Mouse (Mus musculus): ENCODE measurements around the gene Rnf216. TPM values are rescaled to one million over a fixed set of nuclear protein-coding genes. Genes with fewer than 3 reads are reported as not detected.

Gene Rnf216
- total RNA-seq (2014; rRNA removed): 35.2 and 41.0 TPM in 2 replicates
- polyA plus RNA-seq (2015; fragmentation: Nextera tagmentation; extraction: Ambion mirVana): 25.9 and 29.3 TPM in 2 replicates

DNA sequence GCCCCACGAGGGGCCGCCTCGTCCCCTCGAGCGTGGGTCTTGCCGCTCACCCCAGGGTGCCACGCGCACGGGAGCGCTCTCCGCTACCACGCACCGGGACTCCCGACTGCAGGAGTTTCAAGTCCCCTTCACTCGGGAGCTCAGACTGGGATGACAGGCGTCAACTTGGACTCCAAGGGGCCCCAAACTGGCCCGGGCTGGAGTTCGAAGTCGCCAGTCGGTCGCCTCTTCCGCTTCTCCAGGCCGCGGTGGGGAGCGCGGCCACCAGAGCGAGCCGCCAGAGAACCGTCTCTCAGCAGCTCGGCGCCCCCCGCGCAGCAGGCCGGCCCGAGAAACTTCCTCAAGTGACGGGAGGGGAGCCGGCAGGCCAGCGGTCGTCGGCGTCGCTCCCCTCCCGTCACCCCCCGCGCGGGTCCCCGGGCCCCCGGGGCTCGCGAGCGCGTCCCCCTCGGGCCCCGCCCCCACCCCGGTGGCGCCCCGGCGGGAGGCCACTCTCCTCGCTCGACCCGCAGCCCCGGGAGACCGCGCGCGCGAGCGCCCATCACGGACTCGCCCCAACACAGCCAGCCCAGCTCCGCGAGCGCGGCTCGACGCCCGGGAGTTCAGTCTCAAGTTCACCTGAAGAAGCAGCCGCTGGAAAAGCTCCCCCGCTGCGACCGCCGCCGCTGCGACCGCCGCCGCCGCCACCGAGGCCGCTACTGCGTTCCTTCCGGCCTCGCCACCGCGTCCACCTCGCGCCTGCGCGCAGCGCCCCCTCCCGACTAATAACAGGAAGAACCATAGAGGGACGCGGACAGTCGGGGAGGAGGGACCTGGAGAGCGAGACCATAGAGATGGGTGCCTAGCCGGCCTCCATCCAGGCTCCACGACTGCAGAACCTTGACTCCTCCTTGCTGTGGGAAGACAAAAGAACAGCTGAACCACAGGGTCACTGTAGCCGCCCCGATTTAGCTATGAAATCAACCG is at the start of gene Rnf216:
Gene Rnf216, minus strand, starts transcription at position 714 of the 966 bp plus-strand sequence.
- peak within 1 kb of the TSS; percentile 66 for H3K9ac ChIP-seq
- H3K9me3 ChIP-seq (ENCODE audit: low read length): no peaks in the 10 kb centered on the region

DNA sequence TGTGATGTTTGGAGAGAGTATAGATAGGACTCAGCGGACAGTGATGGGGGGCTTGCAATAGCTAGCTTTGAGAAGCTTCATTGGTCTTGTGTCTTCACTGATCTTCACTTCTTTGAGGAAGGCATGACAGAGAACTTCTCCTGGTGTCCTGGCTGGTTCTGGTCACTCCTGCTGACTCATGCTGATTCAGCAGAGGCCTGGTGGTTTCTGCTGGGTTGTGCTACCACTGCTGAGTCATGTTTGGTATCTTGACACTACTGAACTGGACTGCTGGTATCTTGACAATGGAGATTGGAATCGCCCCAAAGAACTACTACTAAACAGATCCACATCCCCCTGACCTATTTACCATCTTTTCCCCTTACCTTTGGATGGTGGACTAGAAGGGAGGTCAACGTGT is 42.7 kb upstream of the Rnf216 start:
- 82% methylated on average over 3 of the region's 3 CpGs for WGBS
- no peak overlapping the region for H3K4me3 ChIP-seq (ENCODE audit: low read depth, low read length)
- no peaks in the 10 kb centered on the region for H3K9me3 ChIP-seq (ENCODE audit: low read length)

More for the DNA sequence above, at the start of gene Rnf216:
- ATAC-seq (peak; percentile 99), DNase-seq (peak; percentile 96)
- no peaks in the 10 kb centered on the region for H3K27me3 ChIP-seq (ENCODE audit: insufficient read depth, low read length)
- peak within 1 kb of the TSS; percentile 99 for H3K4me3 ChIP-seq (ENCODE audit: low read depth, low read length)
- TF ChIP-seq CTCF (IDR thresholded peaks at IDR 0.05; ENCODE audit: low read depth): peak; percentile 90
- no peaks in the 10 kb centered on the region for H3K4me1 ChIP-seq (ENCODE audit: insufficient read depth)
- H3K36me3 ChIP-seq (ENCODE audit: insufficient read depth): 0 out of 2 replicates have a peak, but pooled peaks cover 4% of the 10 kb centered on the region
- H3K27ac ChIP-seq (ENCODE audit: low read depth, low read length): peak within 1 kb of the TSS; percentile 79
- H3K4me2 ChIP-seq (ENCODE audit: low read depth): peak within 1 kb of the TSS; percentile 88
- 4% methylated on average over 107 of the region's 110 CpGs for whole genome bisulfite sequencing

DNA sequence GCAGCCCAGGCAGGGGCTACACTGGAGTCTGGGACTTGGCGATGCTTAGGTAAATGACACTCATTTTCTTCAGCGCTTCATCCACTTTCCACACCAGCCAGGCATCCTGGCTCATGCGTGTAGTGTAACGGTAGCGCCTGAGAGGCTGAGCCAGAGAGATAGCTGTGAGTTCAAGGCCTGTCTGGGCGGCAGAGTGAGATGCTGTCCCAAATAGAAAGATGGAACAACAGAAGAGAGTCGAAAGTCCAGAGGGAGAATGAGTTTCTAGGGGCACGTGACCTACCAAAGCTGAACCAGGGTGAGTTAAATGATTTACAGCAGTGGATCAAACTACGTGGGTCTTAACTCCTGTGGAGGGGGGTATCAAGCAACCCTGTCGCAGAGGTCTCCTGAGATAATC is 41.0 kb upstream of the Rnf216 start:
- 0 out of 2 replicates have a peak, but pooled peaks cover 6% of the 10 kb centered on the region for H3K27me3 ChIP-seq (ENCODE audit: insufficient read depth, low read length)
- WGBS: 94% methylated on average over 10 of the region's 10 CpGs
- TF ChIP-seq CTCF (IDR thresholded peaks at IDR 0.05; ENCODE audit: low read depth): no peak

More for the DNA sequence above, 42.7 kb upstream of the Rnf216 start:
- Histone ChIP-seq H3K4me2 (ENCODE audit: low read depth) (no peak overlapping the region), H3K27ac (ENCODE audit: low read depth, low read length) (no peak overlapping the region), H3K9ac (no peak overlapping the region), H3K4me1 (ENCODE audit: insufficient read depth) (no peaks in the 10 kb centered on the region), H3K36me3 (ENCODE audit: insufficient read depth) (no peaks in the 10 kb centered on the region), H3K27me3 (ENCODE audit: insufficient read depth, low read length) (0 out of 2 replicates have a peak, but pooled peaks cover 6% of the 10 kb centered on the region)
- ATAC-seq (no peak), DNase-seq (no peak)
- no peak for TF ChIP-seq CTCF (IDR thresholded peaks at IDR 0.05; ENCODE audit: low read depth)

GRCm38 (mm10) chr5:143150044-143150443 is 37.2 kb upstream of the Rnf216 start:
- no peaks in the 10 kb centered on the region for H3K36me3 ChIP-seq (ENCODE audit: insufficient read depth)
- TF ChIP-seq CTCF (IDR thresholded peaks at IDR 0.05; ENCODE audit: low read depth): no peak
- ATAC-seq: no peak
- no peak overlapping the region for H3K27ac ChIP-seq (ENCODE audit: low read depth, low read length)
- H3K9me3 ChIP-seq (ENCODE audit: low read length): no peaks in the 10 kb centered on the region
- H3K27me3 ChIP-seq (ENCODE audit: insufficient read depth, low read length): no peaks in the 10 kb centered on the region
- no peaks in the 10 kb centered on the region for H3K4me1 ChIP-seq (ENCODE audit: insufficient read depth)
- no peak overlapping the region for H3K4me2 ChIP-seq (ENCODE audit: low read depth)
- H3K9ac ChIP-seq: no peak overlapping the region
- 84% methylated on average over 2 of the region's 2 CpGs for whole genome bisulfite sequencing
- no peak for DNase-seq
- H3K4me3 ChIP-seq (ENCODE audit: low read depth, low read length): no peak overlapping the region

More for the DNA sequence above, 41.0 kb upstream of the Rnf216 start:
- Histone ChIP-seq H3K4me2 (ENCODE audit: low read depth) (no peak overlapping the region), H3K36me3 (ENCODE audit: insufficient read depth) (no peaks in the 10 kb centered on the region), H3K9ac (no peak overlapping the region), H3K4me3 (ENCODE audit: low read depth, low read length) (no peak overlapping the region), H3K4me1 (ENCODE audit: insufficient read depth) (no peaks in the 10 kb centered on the region), H3K27ac (ENCODE audit: low read depth, low read length) (no peak overlapping the region), H3K9me3 (ENCODE audit: low read length) (no peaks in the 10 kb centered on the region)
- DNase-seq: no peak
- no peak for ATAC-seq

- Histone ChIP-seq H3K4me2 (ENCODE audit: low read depth) (no peak overlapping the region), H3K9ac (no peak overlapping the region), H3K4me3 (ENCODE audit: low read depth, low read length) (no peak overlapping the region), H3K4me1 (ENCODE audit: insufficient read depth) (no peaks in the 10 kb centered on the region), H3K36me3 (ENCODE audit: insufficient read depth) (no peaks in the 10 kb centered on the region), H3K27ac (ENCODE audit: low read depth, low read length) (no peak overlapping the region), H3K27me3 (ENCODE audit: insufficient read depth, low read length) (no peaks in the 10 kb centered on the region), H3K9me3 (ENCODE audit: low read length) (no peaks in the 10 kb centered on the region)
- ATAC-seq (no peak), DNase-seq (no peak)
- 94% methylated on average over 2 of the region's 2 CpGs for WGBS
- peak; percentile 6; the same call in 1 of the 2 replicates for TF ChIP-seq CTCF (IDR thresholded peaks at IDR 0.05; ENCODE audit: low read depth)
Observed at GRCm38 (mm10) chr5:143149536-143149935, 36.7 kb upstream of the Rnf216 start.

GRCm38 (mm10) chr5:143148661-143149060 is 35.9 kb upstream of the Rnf216 start:
- TF ChIP-seq CTCF (IDR thresholded peaks at IDR 0.05; ENCODE audit: low read depth): no peak
- 89% methylated on average over 5 of the region's 5 CpGs for WGBS
- H3K27ac ChIP-seq (ENCODE audit: low read depth, low read length): no peak overlapping the region
- H3K4me1 ChIP-seq (ENCODE audit: insufficient read depth): no peaks in the 10 kb centered on the region
- no peak overlapping the region for H3K4me3 ChIP-seq (ENCODE audit: low read depth, low read length)
- DNase-seq: no peak
- no peak for ATAC-seq
- H3K9ac ChIP-seq: no peak overlapping the region
- no peaks in the 10 kb centered on the region for H3K27me3 ChIP-seq (ENCODE audit: insufficient read depth, low read length)
- no peak overlapping the region for H3K4me2 ChIP-seq (ENCODE audit: low read depth)
- no peaks in the 10 kb centered on the region for H3K9me3 ChIP-seq (ENCODE audit: low read length)
- H3K36me3 ChIP-seq (ENCODE audit: insufficient read depth): no peaks in the 10 kb centered on the region

GRCm38 (mm10) chr5:143147481-143147880 is 34.7 kb upstream of the Rnf216 start, which contains the start of gene Olfr718-ps1:
Gene Olfr718-ps1, minus strand, starts transcription at chr5:143147581.
- WGBS: 68% methylated on average over 3 of the region's 3 CpGs
- no peak for ATAC-seq
- Histone ChIP-seq H3K4me1 (ENCODE audit: insufficient read depth) (no peaks in the 10 kb centered on the region), H3K9me3 (ENCODE audit: low read length) (no peaks in the 10 kb centered on the region), H3K27me3 (ENCODE audit: insufficient read depth, low read length) (no peaks in the 10 kb centered on the region), H3K4me2 (ENCODE audit: low read depth) (no peak within 1 kb of the TSS), H3K4me3 (ENCODE audit: low read depth, low read length) (no peak within 1 kb of the TSS), H3K36me3 (ENCODE audit: insufficient read depth) (no peaks in the 10 kb centered on the region), H3K9ac (no peak within 1 kb of the TSS), H3K27ac (ENCODE audit: low read depth, low read length) (no peak within 1 kb of the TSS)
- no peak for DNase-seq
- no peak for TF ChIP-seq CTCF (IDR thresholded peaks at IDR 0.05; ENCODE audit: low read depth)
